Mouse (Mus musculus) embryonic facial prominence, embryonic 12.5 days (tissue): ENCODE data around the gene Gprasp1. TPM values are rescaled to one million over a fixed set of nuclear protein-coding genes. Genes with fewer than 3 reads are reported as not detected.
A peak's percentile ranks its signal among the peaks of the same experiment; 100 is the strongest.
"Not testable (repeated sequence)": the region's sequence is repeated elsewhere in the genome, so short reads cannot be mapped to it uniquely, and the experiment has no call there.

Experiments
- ATAC-seq: fragments of 200-750 bp; cut with Nextera tagmentation; 2 replicates; pipeline ENCODE4 v1.8.0; 2017; ENCODE audit not compliant: insufficient number of reproducible peaks, insufficient read depth, low FRiP score, low TSS enrichment
- H3K27ac ChIP-seq: fragments of 300-500 bp; sonication (generic); 2 replicates; pipeline ENCODE4 v1.5.1; 2016; ENCODE audit warnings: mild to moderate bottlenecking
- H3K27me3 ChIP-seq: fragments of 300-500 bp; sonication (generic); 2 replicates; pipeline ENCODE4 v1.6.1; 2016; ENCODE audit warnings: mild to moderate bottlenecking, moderate library complexity
- H3K36me3 ChIP-seq: fragments of 300-500 bp; sonication (generic); 2 replicates; pipeline ENCODE4 v1.6.1; 2016; ENCODE audit warnings: mild to moderate bottlenecking
- H3K4me1 ChIP-seq: fragments of 300-500 bp; sonication (generic); 2 replicates; pipeline ENCODE4 v1.6.1; 2016
- H3K4me2 ChIP-seq: fragments of 300-500 bp; sonication (generic); replicated peaks from 2 replicates; pipeline ENCODE4 v1.6.1; 2016; ENCODE audit warnings: mild to moderate bottlenecking, moderate library complexity
- H3K4me3 ChIP-seq: fragments of 300-500 bp; sonication (generic); 2 replicates; pipeline ENCODE4 v1.5.1; 2016; ENCODE audit warnings: mild to moderate bottlenecking
- H3K9ac ChIP-seq: fragments of 300-500 bp; sonication (generic); 2 replicates; pipeline ENCODE4 v1.6.1; 2016; ENCODE audit warnings: mild to moderate bottlenecking, moderate library complexity
- H3K9me3 ChIP-seq: fragments of 300-500 bp; sonication (generic); 2 replicates; pipeline ENCODE4 v1.6.1; 2016; ENCODE audit warnings: mild to moderate bottlenecking, moderate library complexity
- WGBS: fragments of 180-500 bp; shearing (Covaris S2); methylation state at CpG from one replicate; pipeline ENCODE4 v1.1.7; 2016; 5-methylcytosine and 5-hydroxymethylcytosine counted together
- polyA plus RNA-seq: library from polyadenylated mRNA; unstranded; fragments of >200 nt; fragmentation: Nextera tagmentation; extraction: Ambion mirVana; gene quantifications from 2 replicates; pipeline ENCODE4 v1.2.1, GENCODE M21; 2016

Gene Gprasp1
- polyA plus RNA-seq, 1 experiment from 2014 or later = 69.9 TPM

- Histone ChIP-seq H3K9me3 (no peaks in the 10 kb centered on the region), H3K4me3 (no peak overlapping the region), H3K4me1 (no peaks in the 10 kb centered on the region), H3K9ac (no peak overlapping the region), H3K36me3 (no peaks in the 10 kb centered on the region), H3K27me3 (no peaks in the 10 kb centered on the region), H3K4me2 (no peak overlapping the region), H3K27ac (no peak overlapping the region)
- no peak for ATAC-seq
- 81% methylated on average over 3 of the region's 3 CpGs for WGBS
These were observed 25.6 kb downstream of the Gprasp1 start for GRCm38 (mm10) chrX:135768043-135768548.

- Histone ChIP-seq H3K4me1 (no peaks in the 10 kb centered on the region), H3K36me3 (no peaks in the 10 kb centered on the region), H3K4me2 (no peak overlapping the region), H3K9ac (no peak overlapping the region), H3K27ac (no peak overlapping the region), H3K4me3 (no peak overlapping the region), H3K9me3 (no peaks in the 10 kb centered on the region), H3K27me3 (no peaks in the 10 kb centered on the region)
- ATAC-seq = no peak
- WGBS = 81% methylated on average over 2 of the region's 2 CpGs
These were observed 26.0 kb downstream of the Gprasp1 start for GRCm38 (mm10) chrX:135768565-135768964.

DNA sequence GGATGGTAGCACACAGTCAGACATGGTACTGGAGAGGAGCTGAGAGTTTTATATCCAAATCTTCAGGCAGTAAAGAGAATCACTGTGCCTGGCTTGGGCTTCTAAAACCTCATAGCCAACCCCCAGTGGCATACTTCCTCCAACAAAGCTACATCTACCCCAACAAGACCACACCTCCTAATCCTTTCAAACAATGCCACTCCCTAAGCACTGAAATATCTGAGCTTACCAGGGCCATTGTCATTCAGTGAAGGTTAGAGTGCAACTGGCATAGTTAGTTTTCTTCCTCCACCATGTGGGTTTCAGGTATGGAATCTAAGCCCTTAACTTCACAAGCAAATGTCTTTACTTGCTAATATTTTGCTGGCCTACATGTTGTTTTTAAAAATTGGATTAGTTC, 49.0 kb downstream of the Gprasp1 start:
- Histone ChIP-seq H3K9ac (no peak overlapping the region), H3K4me2 (no peak overlapping the region), H3K36me3 (no peaks in the 10 kb centered on the region), H3K27me3 (no peaks in the 10 kb centered on the region), H3K27ac (no peak overlapping the region), H3K9me3 (no peaks in the 10 kb centered on the region), H3K4me3 (no peak overlapping the region), H3K4me1 (no peaks in the 10 kb centered on the region)
- ATAC-seq = no peak

DNA sequence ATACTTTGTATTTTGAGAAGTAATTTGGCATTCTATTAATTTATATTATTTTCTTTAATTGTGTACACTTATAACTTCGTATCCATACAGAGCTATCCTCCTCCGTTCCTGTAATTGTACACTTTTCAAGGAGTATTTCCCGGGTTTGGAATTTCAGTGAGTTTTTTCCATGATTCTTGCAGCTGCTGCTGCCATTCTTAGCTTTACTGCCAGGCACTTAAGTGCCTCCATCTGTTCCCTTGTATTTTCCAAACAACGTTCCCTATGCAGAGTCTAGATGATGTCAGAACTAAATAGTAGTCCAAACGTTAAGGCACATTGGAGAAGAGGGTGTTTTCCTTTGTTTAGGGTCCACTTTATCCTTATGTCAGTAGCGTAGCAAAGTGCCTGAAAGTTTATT, 49.8 kb downstream of the Gprasp1 start:
- Histone ChIP-seq H3K36me3 (no peaks in the 10 kb centered on the region), H3K4me2 (no peak overlapping the region), H3K27ac (no peak overlapping the region), H3K27me3 (no peaks in the 10 kb centered on the region), H3K4me3 (no peak overlapping the region), H3K9ac (no peak overlapping the region), H3K9me3 (no peaks in the 10 kb centered on the region), H3K4me1 (no peaks in the 10 kb centered on the region)
- no peak for ATAC-seq
- 69% methylated on average over 6 of the region's 6 CpGs for WGBS

DNA sequence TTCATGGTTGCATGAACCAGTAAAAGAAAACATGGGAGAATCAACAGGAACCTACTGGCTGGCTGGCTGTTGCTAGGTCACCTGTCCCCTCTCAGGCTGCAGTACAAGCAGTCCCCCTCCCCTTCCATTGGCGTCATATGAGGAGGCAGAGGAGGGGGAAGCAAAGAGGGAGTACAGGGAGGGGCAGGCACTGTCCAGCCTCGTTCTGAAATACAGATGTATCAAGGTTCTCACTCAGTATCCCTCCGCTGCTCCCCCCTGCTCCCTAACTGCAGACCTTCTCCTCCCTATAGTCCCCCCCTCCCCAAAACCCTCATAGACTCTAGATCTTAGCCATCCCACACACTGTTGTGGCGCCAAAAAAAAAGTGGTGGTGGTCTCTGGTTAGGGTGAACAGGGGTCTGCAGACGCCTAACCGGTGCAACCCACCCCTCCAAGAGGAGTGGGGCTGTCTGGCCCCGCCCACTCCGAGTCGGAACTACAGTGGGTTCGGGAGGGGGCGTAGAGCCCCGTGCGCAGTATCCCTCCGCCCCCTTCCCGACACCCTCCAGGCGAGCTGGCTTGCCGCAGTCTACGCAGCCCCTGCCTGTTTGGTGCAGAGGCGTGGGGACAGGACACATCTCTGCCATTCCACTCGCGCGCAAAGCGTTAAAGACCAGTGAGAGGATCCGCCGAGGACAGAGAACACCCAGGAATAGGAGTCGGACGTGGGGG, 53.2 kb downstream of the Gprasp1 start:
- peak overlapping the region; percentile 55 for H3K4me3 ChIP-seq
- 30% methylated on average over 20 of the region's 27 CpGs for WGBS

DNA sequence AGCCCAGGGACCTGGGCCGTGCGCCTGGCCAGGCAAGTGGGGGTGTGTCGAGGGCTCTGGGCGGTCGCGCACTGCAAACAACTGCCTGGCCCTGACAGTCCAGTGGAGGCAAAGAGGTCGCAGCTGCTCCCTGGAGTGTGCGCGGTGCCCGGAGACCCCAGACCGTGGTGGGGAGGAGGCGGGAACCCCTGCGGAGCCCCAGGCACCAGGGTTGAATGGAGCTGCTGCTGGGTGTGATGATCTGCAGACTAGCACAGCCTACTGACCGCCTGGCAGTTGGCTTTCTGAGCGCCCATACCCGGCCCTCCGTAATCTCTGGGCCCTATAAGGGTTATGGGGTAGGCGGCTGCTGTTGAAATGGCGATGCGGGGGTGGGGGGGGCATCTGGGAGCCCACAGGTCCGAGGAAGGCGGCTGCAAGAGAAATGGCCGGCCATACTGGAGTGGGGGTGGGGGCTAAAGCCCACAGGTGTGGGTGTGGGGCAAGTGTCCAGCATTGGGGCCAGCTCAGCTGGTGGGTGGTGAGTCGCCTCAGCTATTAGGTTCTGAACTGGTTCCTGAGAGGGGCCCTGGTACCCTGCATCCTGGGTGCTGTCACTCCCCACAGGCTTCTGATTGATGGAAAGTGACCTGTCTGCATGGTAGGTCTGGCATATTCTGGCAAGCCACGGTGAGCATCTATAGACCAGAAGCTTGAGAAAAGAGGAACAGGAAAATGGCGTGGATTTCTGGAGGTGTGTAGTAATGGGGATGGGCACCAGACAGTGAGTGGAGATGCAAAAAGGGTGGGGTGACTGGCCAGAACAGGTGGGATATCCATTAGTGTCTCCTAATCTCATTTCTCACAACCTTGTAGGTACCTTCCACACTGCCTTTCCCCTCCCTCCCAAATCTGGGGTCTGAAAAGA, 54.0 kb downstream of the Gprasp1 start:
- not testable (repeated sequence) for H3K27me3 ChIP-seq, H3K4me1 ChIP-seq, H3K9me3 ChIP-seq
- peaks cover 14% of the 10 kb centered on the region; the same call in 1 of the 2 replicates for H3K36me3 ChIP-seq
- peak; percentile 83 for ATAC-seq
- peak overlapping the region; percentile 55 for H3K4me3 ChIP-seq
- H3K27ac ChIP-seq = peak overlapping the region; percentile 36; the same call in 1 of the 2 replicates
- WGBS = 19% methylated on average over 25 of the region's 26 CpGs
- peak overlapping the region; percentile 66 for H3K9ac ChIP-seq
- H3K4me2 ChIP-seq = peak overlapping the region; percentile 68

More for the DNA sequence above, 53.2 kb downstream of the Gprasp1 start:
- Histone ChIP-seq H3K9ac (peak overlapping the region; percentile 66), H3K4me2 (peak overlapping the region; percentile 68), H3K36me3 (peaks cover 14% of the 10 kb centered on the region; the same call in 1 of the 2 replicates), H3K27ac (0 out of 2 replicates have a peak overlapping the region, but pooled peaks have one; percentile 36)
- not testable (repeated sequence) for H3K9me3 ChIP-seq, H3K4me1 ChIP-seq, H3K27me3 ChIP-seq
- ATAC-seq = peak; percentile 93

DNA sequence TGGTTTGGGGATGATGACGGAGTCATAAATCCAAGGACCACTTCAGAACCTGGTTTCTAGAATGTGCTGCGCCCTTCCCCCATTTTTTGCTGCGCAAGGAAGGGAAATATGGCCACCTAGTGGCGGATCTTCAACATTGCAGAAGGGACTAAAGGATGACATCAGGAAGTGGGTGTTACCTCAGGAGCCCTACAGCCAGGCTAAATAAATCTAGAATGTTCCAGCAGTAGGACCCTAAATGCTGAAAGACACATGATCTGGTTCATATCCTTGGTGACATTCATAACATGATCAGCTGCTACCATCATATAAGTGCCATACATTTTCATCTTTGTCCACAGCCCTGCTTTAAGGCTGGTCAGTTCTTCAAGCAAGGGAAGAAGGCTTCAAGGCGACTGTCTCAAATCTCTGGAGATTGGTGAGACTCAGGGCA, 54.7 kb downstream of the Gprasp1 start, which contains the start of gene Bhlhb9:
Gene Bhlhb9, plus strand, starts transcription at position 383 of the 433 bp plus-strand sequence.
- peak within 1 kb of the TSS; percentile 66 for H3K9ac ChIP-seq
- H3K4me3 ChIP-seq = peak within 1 kb of the TSS; percentile 55
- H3K9me3 ChIP-seq, H3K27me3 ChIP-seq, ATAC-seq, H3K4me1 ChIP-seq: not testable (repeated sequence)
- 13% methylated on average over 4 of the region's 5 CpGs for WGBS
- peak within 1 kb of the TSS; percentile 68 for H3K4me2 ChIP-seq
- H3K27ac ChIP-seq = peak within 1 kb of the TSS; percentile 36; the same call in 1 of the 2 replicates
- peaks cover 14% of the 10 kb centered on the region; the same call in 1 of the 2 replicates for H3K36me3 ChIP-seq

DNA sequence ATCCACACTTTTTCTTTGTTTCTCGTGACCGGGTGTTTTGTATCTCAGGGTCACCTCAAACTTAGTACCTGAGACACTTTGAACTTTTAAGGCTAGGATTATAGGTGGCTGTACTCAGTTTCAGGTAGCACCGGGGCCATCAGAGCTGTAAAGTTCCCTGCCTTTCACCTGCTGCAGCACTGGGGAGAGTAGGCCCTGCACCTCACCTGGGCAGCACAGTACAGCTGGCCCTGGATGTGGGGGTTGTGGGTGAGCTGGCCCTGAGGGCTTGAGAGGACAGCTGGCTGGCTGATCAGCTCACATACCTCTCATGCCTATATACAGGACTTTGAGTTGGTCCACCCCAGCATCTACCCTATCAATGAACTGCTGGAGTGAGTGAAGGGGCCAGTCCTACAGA, 61.6 kb downstream of the Gprasp1 start:
- no peak for ATAC-seq
- H3K9me3 ChIP-seq = no peaks in the 10 kb centered on the region

GRCm38 (mm10) chrX:135805780-135806179, 63.2 kb downstream of the Gprasp1 start:
- Histone ChIP-seq H3K27ac (no peak overlapping the region), H3K27me3 (no peaks in the 10 kb centered on the region), H3K36me3 (no peaks in the 10 kb centered on the region), H3K4me1 (no peaks in the 10 kb centered on the region), H3K9ac (no peak overlapping the region), H3K4me2 (no peak overlapping the region), H3K9me3 (no peaks in the 10 kb centered on the region), H3K4me3 (no peak overlapping the region)
- 6% methylated on average over 1 of the region's 1 CpGs for WGBS
- ATAC-seq = no peak

More for the DNA sequence above, 61.6 kb downstream of the Gprasp1 start:
- H3K4me1 ChIP-seq = no peaks in the 10 kb centered on the region
- H3K27me3 ChIP-seq = no peaks in the 10 kb centered on the region
- H3K4me3 ChIP-seq = no peak overlapping the region
- peaks cover 10% of the 10 kb centered on the region; the same call in 1 of the 2 replicates for H3K36me3 ChIP-seq
- H3K9ac ChIP-seq = no peak overlapping the region
- WGBS = 97% methylated on average over 3 of the region's 3 CpGs
- H3K4me2 ChIP-seq = no peak overlapping the region
- no peak overlapping the region for H3K27ac ChIP-seq

DNA sequence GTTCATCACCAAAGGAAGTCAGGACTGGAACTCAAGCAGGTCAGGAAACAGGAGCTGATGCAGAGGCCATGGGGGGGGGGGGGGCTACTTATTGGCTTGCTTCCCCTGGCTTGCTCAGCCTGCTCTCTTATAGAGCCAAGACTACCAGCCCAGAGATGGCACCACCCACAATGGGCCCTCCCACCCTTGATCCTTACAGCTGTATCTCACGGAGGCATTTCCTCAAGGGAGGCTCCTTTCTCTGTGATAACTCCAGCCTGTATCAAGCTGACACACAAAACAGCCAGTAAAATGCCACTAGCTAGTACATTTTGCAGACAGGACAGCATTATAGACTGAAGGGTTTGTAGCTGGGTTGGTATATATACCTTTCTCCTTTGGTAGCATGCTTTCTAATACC, 93.4 kb downstream of the Gprasp1 start:
- H3K9ac ChIP-seq, H3K4me1 ChIP-seq, H3K36me3 ChIP-seq, H3K4me2 ChIP-seq, H3K27me3 ChIP-seq, H3K9me3 ChIP-seq, ATAC-seq, H3K27ac ChIP-seq, H3K4me3 ChIP-seq: not testable (repeated sequence)
- WGBS = 27% methylated on average over 1 of the region's 1 CpGs

GRCm38 (mm10) chrX:135837896-135838295, 95.4 kb downstream of the Gprasp1 start:
- H3K4me2 ChIP-seq = no peak overlapping the region
- no peak overlapping the region for H3K4me3 ChIP-seq
- no peak overlapping the region for H3K27ac ChIP-seq
- ATAC-seq = no peak
- H3K27me3 ChIP-seq = no peaks in the 10 kb centered on the region
- 79% methylated on average over 2 of the region's 2 CpGs for WGBS
- no peaks in the 10 kb centered on the region for H3K4me1 ChIP-seq
- H3K36me3 ChIP-seq = 0 out of 2 replicates have a peak, but pooled peaks cover 2% of the 10 kb centered on the region
- no peaks in the 10 kb centered on the region for H3K9me3 ChIP-seq
- no peak overlapping the region for H3K9ac ChIP-seq
